Mouse (Mus musculus): ENCODE measurements around the gene Med15.
A peak's percentile ranks its signal among the peaks of the same experiment; 100 is the strongest.

Med15 gene

DNA sequence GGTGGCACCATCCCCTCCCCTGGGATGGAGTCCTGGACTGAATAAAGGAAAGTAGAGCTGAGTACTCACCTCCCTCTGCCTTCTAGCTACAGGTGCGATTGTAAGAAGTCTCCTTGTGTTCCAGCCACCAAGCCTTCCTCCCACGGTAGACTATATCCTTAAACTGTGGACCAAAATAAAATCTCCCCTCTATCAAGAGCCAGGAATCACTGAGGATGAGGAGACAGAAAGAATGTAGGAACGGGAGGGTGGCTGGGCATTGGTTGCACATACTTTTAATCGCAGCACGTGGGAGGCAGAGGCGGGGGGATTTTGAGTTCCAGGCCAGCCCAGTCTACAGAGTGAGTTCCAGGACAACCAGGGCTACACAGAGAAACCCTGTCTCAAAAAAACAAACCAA, 260 bp downstream of the Med15 start:
- DNase-seq (ENCODE audit: inconsistent age in 2 of 2, low spot score in 1 of 2) = no peak

- no peak for DNase-seq (ENCODE audit: inconsistent age in 2 of 2, low spot score in 1 of 2)
Measured at GRCm38 (mm10) chr16:17732021-17732420, 670 bp downstream of the Med15 start.

GRCm38 (mm10) chr16:17729974-17730373, 2.7 kb downstream of the Med15 start:
- DNase-seq (ENCODE audit: inconsistent age in 2 of 2, low spot score in 1 of 2) = no peak

GRCm38 (mm10) chr16:17727179-17727861, 5.4 kb downstream of the Med15 start:
- DNase-seq (ENCODE audit: inconsistent age in 2 of 2, low spot score in 1 of 2) = peak; percentile 40 to 85

DNA sequence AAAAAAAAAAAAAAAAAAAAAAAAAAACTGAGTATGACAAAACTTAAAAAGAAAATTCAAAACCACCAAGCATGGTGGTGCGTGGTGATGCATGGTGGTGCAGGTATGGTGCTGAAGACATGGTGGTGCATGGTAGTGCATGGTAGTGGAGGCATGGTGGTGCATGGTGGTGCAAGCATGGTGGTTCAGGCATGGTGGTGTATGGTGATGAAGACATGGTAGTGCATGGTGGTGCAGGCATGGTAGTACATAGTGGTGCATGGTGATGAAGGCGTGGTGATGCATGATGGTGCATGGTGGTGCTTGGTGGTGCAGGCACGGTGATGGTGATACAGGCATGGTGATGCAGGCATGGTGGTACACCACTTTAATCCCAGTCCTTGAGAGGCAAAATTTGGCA, 8.2 kb downstream of the Med15 start:
- no peak for DNase-seq (ENCODE audit: inconsistent age in 2 of 2, low spot score in 1 of 2)

- no peak for DNase-seq (ENCODE audit: inconsistent age in 2 of 2, low spot score in 1 of 2)
Measured at GRCm38 (mm10) chr16:17723325-17723626, 9.4 kb downstream of the Med15 start.

GRCm38 (mm10) chr16:17722461-17723324, 10.0 kb downstream of the Med15 start:
- peak; percentile 92 to 97 for DNase-seq (ENCODE audit: inconsistent age in 2 of 2, low spot score in 1 of 2)

DNA sequence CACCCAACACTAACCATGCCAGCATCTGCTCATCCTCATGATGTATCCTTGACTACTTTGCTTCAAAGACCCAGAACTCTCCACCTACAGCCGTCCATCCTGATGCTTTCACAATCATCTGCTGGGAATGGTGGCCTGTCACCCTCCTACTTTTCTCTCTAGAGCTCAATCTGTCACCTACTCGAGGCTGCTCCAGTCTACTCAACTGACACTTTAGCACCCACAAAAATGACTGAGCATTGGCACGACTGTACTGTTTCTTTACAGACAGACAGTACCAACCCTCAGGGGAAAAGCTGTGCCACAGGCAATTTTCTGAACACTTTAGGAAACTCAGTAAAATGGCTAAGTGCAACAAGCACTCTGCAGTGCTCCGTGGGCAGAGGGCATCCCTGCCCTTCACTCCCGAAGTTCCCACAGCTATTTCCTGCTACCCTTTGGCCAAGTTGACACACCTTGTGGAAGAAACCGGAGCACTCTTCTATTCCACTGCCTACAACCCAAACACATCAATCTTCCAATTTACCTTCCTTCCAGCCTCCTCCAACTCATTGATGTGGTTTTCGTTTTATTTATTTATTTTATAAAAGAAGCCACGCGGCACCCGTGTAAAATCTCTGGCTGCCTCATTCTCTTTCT, 10.8 kb downstream of the Med15 start:
- peak in 1 of 2 experiments; percentile 15 for DNase-seq (ENCODE audit: inconsistent age in 2 of 2, low spot score in 1 of 2)

GRCm38 (mm10) chr16:17721114-17721808, 11.4 kb downstream of the Med15 start:
- DNase-seq (ENCODE audit: inconsistent age in 2 of 2, low spot score in 1 of 2) = no peak

GRCm38 (mm10) chr16:17717791-17718190, 14.9 kb downstream of the Med15 start:
- DNase-seq (ENCODE audit: inconsistent age in 2 of 2, low spot score in 1 of 2) = peak in 1 of 2 experiments; percentile 66

GRCm38 (mm10) chr16:17707541-17707940, 25.1 kb downstream of the Med15 start:
- no peak for DNase-seq (ENCODE audit: inconsistent age in 2 of 2, low spot score in 1 of 2)

DNA sequence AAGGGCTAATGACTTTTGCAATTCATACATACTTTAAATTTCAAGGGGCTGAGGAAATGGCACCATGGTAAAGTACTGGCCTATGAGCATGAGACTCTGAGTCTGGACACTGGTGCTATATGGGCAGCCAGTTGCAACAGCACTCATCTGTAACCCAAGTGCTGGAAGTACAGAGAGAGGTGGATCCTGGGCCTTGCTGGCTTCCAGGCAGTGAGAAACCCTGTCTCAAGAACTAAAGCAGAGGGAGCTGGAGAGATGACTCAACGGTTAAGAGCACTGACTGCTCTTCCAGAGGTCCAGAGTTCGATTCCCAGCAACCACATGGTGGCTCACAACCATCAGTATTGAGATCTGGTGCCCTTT, 31.7 kb downstream of the Med15 start:
- no peak for DNase-seq (ENCODE audit: inconsistent age in 2 of 2, low spot score in 1 of 2)

DNA sequence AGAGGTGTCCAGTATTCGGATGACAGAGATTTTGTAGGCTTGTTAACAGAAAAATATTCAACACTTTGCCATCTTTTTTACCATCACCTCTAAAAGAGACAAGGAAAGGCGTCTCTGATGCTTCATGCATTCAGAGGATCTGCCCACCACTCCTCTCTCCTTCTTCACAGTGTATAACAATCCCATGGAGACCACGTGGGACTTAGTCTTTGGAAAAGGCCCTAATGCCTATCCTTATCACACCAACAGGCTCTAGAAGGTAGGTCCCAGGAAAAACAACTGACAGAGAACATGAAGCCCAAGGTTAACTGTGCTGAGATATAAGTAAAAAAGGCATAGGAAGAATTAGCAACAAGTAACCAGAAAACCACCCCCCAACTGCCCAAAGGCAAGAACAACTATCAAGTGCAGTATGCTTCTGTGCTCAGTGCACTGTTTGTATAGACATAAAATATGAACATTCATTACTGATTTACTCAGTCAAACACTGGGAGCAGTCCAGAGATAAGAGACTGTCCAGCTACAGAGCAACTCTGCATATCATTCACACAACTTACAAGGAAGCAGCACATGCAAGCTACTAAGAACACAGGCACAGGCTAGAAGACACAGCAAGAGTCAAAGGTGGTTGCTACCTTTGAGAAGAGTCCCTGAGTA, 32.2 kb downstream of the Med15 start:
- DNase-seq (ENCODE audit: inconsistent age in 2 of 2, low spot score in 1 of 2) = no peak

- no peak for DNase-seq (ENCODE audit: inconsistent age in 2 of 2, low spot score in 1 of 2)
Measured at GRCm38 (mm10) chr16:17694860-17695259, 37.8 kb downstream of the Med15 start.

DNA sequence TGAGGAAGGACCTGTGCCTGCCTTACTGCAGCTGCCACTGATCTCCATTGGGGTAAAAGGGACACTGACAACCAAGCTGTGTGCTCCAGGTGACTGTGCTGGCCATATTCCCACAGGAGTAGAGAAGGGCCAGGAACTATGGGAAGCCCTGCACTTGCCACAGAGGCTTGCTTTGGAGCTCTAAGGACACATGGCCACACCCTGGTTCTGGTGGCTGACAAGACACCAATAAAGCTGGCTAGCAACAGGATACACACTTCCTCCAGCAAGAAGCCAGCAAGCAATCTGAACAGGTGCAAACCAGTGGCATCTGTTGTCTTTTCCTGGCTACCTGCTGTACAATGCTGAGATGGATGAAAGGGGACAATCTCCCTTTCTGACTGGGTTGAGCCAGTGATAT, 62.8 kb downstream of the Med15 start:
- no peak for DNase-seq (ENCODE audit: inconsistent age in 2 of 2, low spot score in 1 of 2)

DNA sequence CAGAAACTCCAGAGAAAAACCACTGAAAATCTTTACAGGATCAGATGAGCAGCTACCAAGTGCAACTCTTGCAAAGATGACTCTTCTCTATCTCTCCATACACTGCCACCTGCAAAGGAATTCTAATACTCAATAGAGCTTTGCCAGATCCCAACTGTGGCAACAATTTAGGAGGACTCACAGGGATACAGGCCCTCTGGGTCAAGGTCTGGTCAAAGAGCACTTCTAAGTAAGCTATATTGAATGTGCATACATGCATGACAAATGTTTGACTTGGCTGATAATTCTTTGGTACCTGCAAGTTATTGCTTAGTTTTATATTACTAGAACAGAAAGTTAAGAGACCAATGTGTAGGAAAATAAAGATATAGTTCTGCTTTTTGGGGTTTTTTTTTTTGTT, 67.1 kb downstream of the Med15 start:
- no peak for DNase-seq (ENCODE audit: inconsistent age in 2 of 2, low spot score in 1 of 2)

- DNase-seq (ENCODE audit: inconsistent age in 2 of 2, low spot score in 1 of 2) = peak; percentile 27 to 49
Measured at GRCm38 (mm10) chr16:17656212-17656871, 76.3 kb downstream of the Med15 start.

- no peak for DNase-seq (ENCODE audit: inconsistent age in 2 of 2, low spot score in 1 of 2)
Measured at GRCm38 (mm10) chr16:17654188-17654795, 78.4 kb downstream of the Med15 start.

DNA sequence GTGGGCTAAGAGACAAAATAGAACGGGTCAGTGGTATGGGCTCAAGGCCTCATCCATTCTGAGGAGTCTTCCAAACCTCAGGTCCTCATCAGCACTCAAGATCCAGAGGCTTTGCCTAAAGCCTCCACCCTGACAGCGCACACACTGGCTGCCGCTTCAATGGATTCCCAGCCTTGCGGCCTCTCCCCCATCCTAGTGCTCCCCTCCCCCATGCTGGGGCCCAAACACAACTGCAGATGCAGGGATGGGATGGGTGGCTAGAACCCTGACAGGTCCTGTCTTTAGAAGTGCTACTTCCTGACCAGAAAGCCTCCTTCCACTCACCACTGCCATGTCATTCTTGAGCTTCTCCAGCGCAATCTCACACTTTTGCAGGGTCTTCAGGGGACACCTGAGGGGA, 79.1 kb downstream of the Med15 start:
- no peak for DNase-seq (ENCODE audit: inconsistent age in 2 of 2, low spot score in 1 of 2)

- no peak for DNase-seq (ENCODE audit: inconsistent age in 2 of 2, low spot score in 1 of 2)
Measured at GRCm38 (mm10) chr16:17652607-17653006, 80.1 kb downstream of the Med15 start.
